Mouse (Mus musculus): ENCODE results near the gene Tmsb15l.
"Not testable (repeated sequence)": the region's sequence is repeated elsewhere in the genome, so short reads cannot be mapped to it uniquely, and the experiment has no call there.

DNA sequence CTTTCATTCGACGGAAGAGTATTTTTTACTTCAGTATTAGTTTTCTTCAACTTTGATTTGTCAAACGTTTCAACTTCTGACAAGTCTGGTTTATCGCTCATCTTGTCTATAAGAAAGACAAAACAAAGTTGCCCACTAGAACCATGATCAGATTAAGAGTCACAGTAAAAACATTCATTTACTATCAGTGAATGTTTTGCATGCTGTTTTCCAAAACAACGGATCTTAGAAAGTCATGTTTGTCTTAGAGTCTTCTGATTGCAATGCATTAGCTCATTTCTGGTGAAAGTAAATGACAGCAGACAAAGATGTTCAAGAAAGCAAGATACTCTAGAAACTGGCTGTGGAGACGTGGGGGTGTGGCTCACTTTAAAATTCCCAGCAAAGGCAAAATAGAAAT is 1.3 kb downstream of the Tmsb15l start, which contains the start of gene Tmsb15b2:
- not testable (repeated sequence) for TF ChIP-seq CHD2 (IDR thresholded peaks at IDR 0.05; ENCODE audit: low read depth, low read length); MAFK (IDR thresholded peaks at IDR 0.05; ENCODE audit: insufficient read depth, low read depth, low read length); HCFC1 (IDR thresholded peaks at IDR 0.05; ENCODE audit: borderline replicate concordance, insufficient read depth, low read length); ZNF384 (IDR thresholded peaks at IDR 0.05; ENCODE audit: low read depth, low read length); ZC3H11A (IDR thresholded peaks at IDR 0.05; ENCODE audit: borderline replicate concordance, low read depth, low read length)

Data from ES-E14 (cell line).